Mouse (Mus musculus): ENCODE data around the gene Shmt1. TPM values are rescaled to one million over a fixed set of nuclear protein-coding genes. Genes with fewer than 3 reads are reported as not detected.

Gene Shmt1
- polyA plus RNA-seq, 1 experiment, result 9.6 TPM

- Histone ChIP-seq H3K4me1 (ENCODE audit: control insufficient read depth, insufficient read depth, insufficient read length) (no peaks in the 10 kb centered on the region), H3K4me3 (ENCODE audit: extremely low read depth, insufficient read depth, insufficient read length) (no peak overlapping the region), H3K27ac (ENCODE audit: insufficient read depth, low read length) (no peak overlapping the region), H3K27me3 (ENCODE audit: control insufficient read depth, insufficient read depth, low read length) (no peaks in the 10 kb centered on the region), H3K36me3 (ENCODE audit: control insufficient read depth, insufficient read depth, low read length) (no peaks in the 10 kb centered on the region; the same call in 1 of the 2 replicates)
- TF ChIP-seq CTCF (IDR thresholded peaks at IDR 0.05; ENCODE audit: extremely low read depth, insufficient read depth, insufficient read length, insufficient replicate concordance), result no peak
- no peak for DNase-seq (ENCODE audit: low read depth in 1 of 2, low spot score in 2 of 2)
- WGBS, result 86% methylated on average over 4 of the region's 4 CpGs
Observed at GRCm38 (mm10) chr11:60799977-60800376, 11.5 kb downstream of the Shmt1 start.

GRCm38 (mm10) chr11:60796342-60796741, 15.2 kb downstream of the Shmt1 start:
- Histone ChIP-seq H3K36me3 (ENCODE audit: control insufficient read depth, insufficient read depth, low read length) (peaks cover 2% of the 10 kb centered on the region; the same call in 1 of the 2 replicates), H3K27ac (ENCODE audit: insufficient read depth, low read length) (no peak overlapping the region), H3K27me3 (ENCODE audit: control insufficient read depth, insufficient read depth, low read length) (no peaks in the 10 kb centered on the region), H3K4me3 (ENCODE audit: extremely low read depth, insufficient read depth, insufficient read length) (no peak overlapping the region), H3K4me1 (ENCODE audit: control insufficient read depth, insufficient read depth, insufficient read length) (no peaks in the 10 kb centered on the region)
- WGBS, result 92% methylated on average over 11 of the region's 11 CpGs
- DNase-seq (ENCODE audit: low read depth in 1 of 2, low spot score in 2 of 2), result no peak
- TF ChIP-seq CTCF (IDR thresholded peaks at IDR 0.05; ENCODE audit: extremely low read depth, insufficient read depth, insufficient read length, insufficient replicate concordance) (no peak), POLR2A (IDR thresholded peaks at IDR 0.05; ENCODE audit: low read depth, low read length) (no peak)

GRCm38 (mm10) chr11:60790472-60790871, 21.0 kb downstream of the Shmt1 start:
- no peak for DNase-seq (ENCODE audit: low read depth in 1 of 2, low spot score in 2 of 2)
- no peak overlapping the region for H3K27ac ChIP-seq (ENCODE audit: insufficient read depth, low read length)

GRCm38 (mm10) chr11:60787595-60787994, 23.9 kb downstream of the Shmt1 start:
- Histone ChIP-seq H3K4me3 (ENCODE audit: extremely low read depth, insufficient read depth, insufficient read length) (no peak overlapping the region), H3K27ac (ENCODE audit: insufficient read depth, low read length) (no peak overlapping the region), H3K27me3 (ENCODE audit: control insufficient read depth, insufficient read depth, low read length) (no peaks in the 10 kb centered on the region), H3K4me1 (ENCODE audit: control insufficient read depth, insufficient read depth, insufficient read length) (no peaks in the 10 kb centered on the region), H3K36me3 (ENCODE audit: control insufficient read depth, insufficient read depth, low read length) (peaks cover 31% of the 10 kb centered on the region)
- DNase-seq (ENCODE audit: low read depth in 1 of 2, low spot score in 2 of 2), result no peak
- no peak for TF ChIP-seq CTCF (IDR thresholded peaks at IDR 0.05; ENCODE audit: extremely low read depth, insufficient read depth, insufficient read length, insufficient replicate concordance)
- no peak for TF ChIP-seq POLR2A (IDR thresholded peaks at IDR 0.05; ENCODE audit: low read depth, low read length)
- 60% methylated on average over 1 of the region's 1 CpGs for WGBS

More at GRCm38 (mm10) chr11:60790472-60790871, 21.0 kb downstream of the Shmt1 start:
- Histone ChIP-seq H3K4me1 (ENCODE audit: control insufficient read depth, insufficient read depth, insufficient read length) (no peaks in the 10 kb centered on the region), H3K4me3 (ENCODE audit: extremely low read depth, insufficient read depth, insufficient read length) (no peak overlapping the region), H3K36me3 (ENCODE audit: control insufficient read depth, insufficient read depth, low read length) (peaks cover 15% of the 10 kb centered on the region), H3K27me3 (ENCODE audit: control insufficient read depth, insufficient read depth, low read length) (no peaks in the 10 kb centered on the region)
- 90% methylated on average over 2 of the region's 2 CpGs for WGBS
- TF ChIP-seq POLR2A (IDR thresholded peaks at IDR 0.05; ENCODE audit: low read depth, low read length) (no peak), CTCF (IDR thresholded peaks at IDR 0.05; ENCODE audit: extremely low read depth, insufficient read depth, insufficient read length, insufficient replicate concordance) (no peak)

GRCm38 (mm10) chr11:60784179-60784922, 27.2 kb downstream of the Shmt1 start:
- H3K27me3 ChIP-seq (ENCODE audit: control insufficient read depth, insufficient read depth, low read length), result no peaks in the 10 kb centered on the region
- 85% methylated on average over 8 of the region's 8 CpGs for WGBS
- peaks cover 28% of the 10 kb centered on the region for H3K36me3 ChIP-seq (ENCODE audit: control insufficient read depth, insufficient read depth, low read length)
- DNase-seq (ENCODE audit: low read depth in 1 of 2, low spot score in 2 of 2), result no peak
- no peak overlapping the region for H3K4me3 ChIP-seq (ENCODE audit: extremely low read depth, insufficient read depth, insufficient read length)
- H3K4me1 ChIP-seq (ENCODE audit: control insufficient read depth, insufficient read depth, insufficient read length), result peaks cover 19% of the 10 kb centered on the region
- TF ChIP-seq CTCF (IDR thresholded peaks at IDR 0.05; ENCODE audit: extremely low read depth, insufficient read depth, insufficient read length, insufficient replicate concordance), result no peak
- H3K27ac ChIP-seq (ENCODE audit: insufficient read depth, low read length), result no peak overlapping the region

GRCm38 (mm10) chr11:60779673-60780189, 31.8 kb downstream of the Shmt1 start:
- H3K36me3 ChIP-seq (ENCODE audit: control insufficient read depth, insufficient read depth, low read length), result peaks cover 12% of the 10 kb centered on the region
- 95% methylated on average over 10 of the region's 10 CpGs for WGBS

GRCm38 (mm10) chr11:60777801-60778370, 33.6 kb downstream of the Shmt1 start:
- peak overlapping the region; percentile 82 for H3K4me3 ChIP-seq (ENCODE audit: extremely low read depth, insufficient read depth, insufficient read length)
- peaks cover 28% of the 10 kb centered on the region for H3K4me1 ChIP-seq (ENCODE audit: control insufficient read depth, insufficient read depth, insufficient read length)
- TF ChIP-seq POLR2A (IDR thresholded peaks at IDR 0.05; ENCODE audit: low read depth, low read length), result no peak
- no peak for TF ChIP-seq CTCF (IDR thresholded peaks at IDR 0.05; ENCODE audit: extremely low read depth, insufficient read depth, insufficient read length, insufficient replicate concordance)
- no peaks in the 10 kb centered on the region; the same call in 1 of the 2 replicates for H3K36me3 ChIP-seq (ENCODE audit: control insufficient read depth, insufficient read depth, low read length)
- no peaks in the 10 kb centered on the region for H3K27me3 ChIP-seq (ENCODE audit: control insufficient read depth, insufficient read depth, low read length)
- peak overlapping the region; percentile 76 for H3K27ac ChIP-seq (ENCODE audit: insufficient read depth, low read length)
- 27% methylated on average over 16 of the region's 16 CpGs for WGBS
- no peak for DNase-seq (ENCODE audit: low read depth in 1 of 2, low spot score in 2 of 2)

More at GRCm38 (mm10) chr11:60779673-60780189, 31.8 kb downstream of the Shmt1 start:
- TF ChIP-seq POLR2A (IDR thresholded peaks at IDR 0.05; ENCODE audit: low read depth, low read length) (no peak), CTCF (IDR thresholded peaks at IDR 0.05; ENCODE audit: extremely low read depth, insufficient read depth, insufficient read length, insufficient replicate concordance) (no peak)
- H3K4me3 ChIP-seq (ENCODE audit: extremely low read depth, insufficient read depth, insufficient read length), result no peak overlapping the region
- peaks cover 28% of the 10 kb centered on the region for H3K4me1 ChIP-seq (ENCODE audit: control insufficient read depth, insufficient read depth, insufficient read length)
- H3K27ac ChIP-seq (ENCODE audit: insufficient read depth, low read length), result no peak overlapping the region
- no peak for DNase-seq (ENCODE audit: low read depth in 1 of 2, low spot score in 2 of 2)
- H3K27me3 ChIP-seq (ENCODE audit: control insufficient read depth, insufficient read depth, low read length), result no peaks in the 10 kb centered on the region
